Mouse (Mus musculus) embryonic facial prominence, embryonic 15.5 days (tissue): ENCODE results near the gene Pacs2. TPM values are rescaled to one million over a fixed set of nuclear protein-coding genes. Genes with fewer than 3 reads are reported as not detected.

ENCODE experiments used
- ATAC-seq: fragments of 200-750 bp; cut with Nextera tagmentation; 2 replicates; pipeline ENCODE4 v1.8.0; 2017; ENCODE audit warnings: low read depth, moderate TSS enrichment; ENCODE audit not compliant: insufficient number of reproducible peaks, low FRiP score, low TSS enrichment
- H3K27ac ChIP-seq: fragments of 300-500 bp; sonication (generic); replicated peaks from 2 replicates; pipeline ENCODE4 v1.5.1; 2015; ENCODE audit warnings: mild to moderate bottlenecking, inconsistent platforms
- H3K27me3 ChIP-seq: fragments of 300-500 bp; sonication (generic); 2 replicates; pipeline ENCODE4 v1.6.1; 2015; ENCODE audit warnings: inconsistent platforms
- H3K36me3 ChIP-seq: fragments of 300-500 bp; sonication (generic); 2 replicates; pipeline ENCODE4 v1.6.1; 2015; ENCODE audit warnings: mild to moderate bottlenecking, inconsistent platforms
- H3K4me1 ChIP-seq: fragments of 300-500 bp; sonication (generic); 2 replicates; pipeline ENCODE4 v1.6.1; 2015; ENCODE audit warnings: inconsistent platforms
- H3K4me2 ChIP-seq: fragments of 300-500 bp; sonication (generic); replicated peaks from 2 replicates; pipeline ENCODE4 v1.6.1; 2015; ENCODE audit warnings: mild to moderate bottlenecking, inconsistent platforms
- H3K4me3 ChIP-seq: fragments of 300-500 bp; sonication (generic); replicated peaks from 2 replicates; pipeline ENCODE4 v1.5.1; 2015; ENCODE audit warnings: mild to moderate bottlenecking, inconsistent platforms
- H3K9ac ChIP-seq: fragments of 300-500 bp; sonication (generic); 2 replicates; pipeline ENCODE4 v1.6.1; 2015; ENCODE audit warnings: inconsistent platforms
- H3K9me3 ChIP-seq: fragments of 300-500 bp; sonication (generic); replicated peaks from 2 replicates; pipeline ENCODE4 v1.6.1; 2016; ENCODE audit warnings: inconsistent platforms
- WGBS: fragments of 180-500 bp; shearing (Covaris S2); methylation state at CpG from one replicate; pipeline ENCODE4 v1.1.7; 2015; 5-methylcytosine and 5-hydroxymethylcytosine counted together
- polyA plus RNA-seq: library from polyadenylated mRNA; unstranded; fragments of >200 nt; fragmentation: Nextera tagmentation; extraction: Ambion mirVana; gene quantifications from 2 replicates; pipeline ENCODE4 v1.2.1, GENCODE M21; 2015

The Pacs2 gene
- polyA plus RNA-seq, 1 experiment from 2014 or later: 17.4 TPM

GRCm38 (mm10) chr12:113097749-113098281 is 83.5 kb downstream of the Pacs2 start, which contains the start of gene Mta1:
Gene Mta1 (plus strand): TSS chr12:113098278.
- Histone ChIP-seq H3K27me3 (no peaks in the 10 kb centered on the region), H3K4me3 (peak within 1 kb of the TSS; percentile 98), H3K36me3 (peaks cover under 1% of the 10 kb centered on the region; the same call in 1 of the 2 replicates), H3K4me1 (peaks cover 43% of the 10 kb centered on the region), H3K4me2 (peak within 1 kb of the TSS; percentile 87), H3K27ac (peak within 1 kb of the TSS; percentile 82), H3K9ac (peak within 1 kb of the TSS; percentile 93), H3K9me3 (no peaks in the 10 kb centered on the region)
- WGBS: 2% methylated on average over 20 of the region's 53 CpGs
- ATAC-seq: peak; percentile 78

- H3K27me3 ChIP-seq: no peaks in the 10 kb centered on the region
- peak overlapping the region; percentile 98 for H3K4me3 ChIP-seq
- WGBS: under 1% methylated on average over 52 of the region's 60 CpGs
- H3K4me1 ChIP-seq: peaks cover 45% of the 10 kb centered on the region
- H3K9ac ChIP-seq: peak overlapping the region; percentile 93
- H3K36me3 ChIP-seq: peaks cover 3% of the 10 kb centered on the region; the same call in 1 of the 2 replicates
- no peaks in the 10 kb centered on the region for H3K9me3 ChIP-seq
- H3K4me2 ChIP-seq: peak overlapping the region; percentile 83
- peak overlapping the region; percentile 82 for H3K27ac ChIP-seq
- no peak for ATAC-seq
Observed at GRCm38 (mm10) chr12:113098530-113099151, 84.3 kb downstream of the Pacs2 start.

- peak overlapping the region; percentile 98 for H3K4me3 ChIP-seq
- peak overlapping the region; percentile 82; the same call in 1 of the 2 replicates for H3K27ac ChIP-seq
- peak overlapping the region; percentile 93 for H3K9ac ChIP-seq
- peak overlapping the region; percentile 83 for H3K4me2 ChIP-seq
- no peaks in the 10 kb centered on the region for H3K27me3 ChIP-seq
- ATAC-seq: no peak
- H3K9me3 ChIP-seq: no peaks in the 10 kb centered on the region
- H3K36me3 ChIP-seq: peaks cover 3% of the 10 kb centered on the region; the same call in 1 of the 2 replicates
- peaks cover 45% of the 10 kb centered on the region for H3K4me1 ChIP-seq
- 23% methylated on average over 6 of the region's 6 CpGs for WGBS
Observed at GRCm38 (mm10) chr12:113099470-113100237, 85.3 kb downstream of the Pacs2 start.

- WGBS: 71% methylated on average over 5 of the region's 5 CpGs
- Histone ChIP-seq H3K9me3 (no peaks in the 10 kb centered on the region), H3K4me3 (no peak overlapping the region), H3K4me1 (peaks cover 45% of the 10 kb centered on the region), H3K4me2 (no peak overlapping the region), H3K9ac (no peak overlapping the region), H3K27me3 (no peaks in the 10 kb centered on the region), H3K36me3 (peaks cover 5% of the 10 kb centered on the region; the same call in 1 of the 2 replicates), H3K27ac (0 out of 2 replicates have a peak overlapping the region, but pooled peaks have one; percentile 2)
- ATAC-seq: no peak
Observed at GRCm38 (mm10) chr12:113100448-113101076, 86.3 kb downstream of the Pacs2 start.

- Histone ChIP-seq H3K27ac (0 out of 2 replicates have a peak overlapping the region, but pooled peaks have one; percentile 2), H3K4me1 (peaks cover 45% of the 10 kb centered on the region), H3K36me3 (peaks cover 8% of the 10 kb centered on the region; the same call in 1 of the 2 replicates), H3K27me3 (no peaks in the 10 kb centered on the region), H3K9me3 (no peaks in the 10 kb centered on the region), H3K4me3 (no peak overlapping the region), H3K4me2 (no peak overlapping the region), H3K9ac (no peak overlapping the region)
- ATAC-seq: no peak
- 80% methylated on average over 9 of the region's 9 CpGs for WGBS
Observed at GRCm38 (mm10) chr12:113101251-113101960, 87.1 kb downstream of the Pacs2 start.

GRCm38 (mm10) chr12:113102461-113102860 is 88.2 kb downstream of the Pacs2 start:
- H3K9ac ChIP-seq: no peak overlapping the region; the same call in 1 of the 2 replicates
- no peak overlapping the region for H3K27ac ChIP-seq
- H3K4me3 ChIP-seq: no peak overlapping the region
- WGBS: 57% methylated on average over 6 of the region's 6 CpGs
- no peaks in the 10 kb centered on the region for H3K9me3 ChIP-seq
- no peak overlapping the region for H3K4me2 ChIP-seq
- ATAC-seq: no peak
- H3K4me1 ChIP-seq: peaks cover 38% of the 10 kb centered on the region
- no peaks in the 10 kb centered on the region for H3K27me3 ChIP-seq
- peaks cover 8% of the 10 kb centered on the region; the same call in 1 of the 2 replicates for H3K36me3 ChIP-seq

GRCm38 (mm10) chr12:113103846-113104451 is 89.6 kb downstream of the Pacs2 start:
- no peak for ATAC-seq
- Histone ChIP-seq H3K4me2 (no peak overlapping the region), H3K9me3 (no peaks in the 10 kb centered on the region), H3K36me3 (peaks cover 8% of the 10 kb centered on the region; the same call in 1 of the 2 replicates), H3K27me3 (no peaks in the 10 kb centered on the region), H3K9ac (no peak overlapping the region), H3K4me1 (peaks cover 33% of the 10 kb centered on the region), H3K4me3 (no peak overlapping the region), H3K27ac (no peak overlapping the region)
- WGBS: 84% methylated on average over 8 of the region's 8 CpGs

- 75% methylated on average over 6 of the region's 6 CpGs for WGBS
- no peak for ATAC-seq
- Histone ChIP-seq H3K4me2 (no peak overlapping the region), H3K27ac (no peak overlapping the region), H3K9ac (no peak overlapping the region), H3K4me3 (no peak overlapping the region), H3K9me3 (no peaks in the 10 kb centered on the region), H3K27me3 (no peaks in the 10 kb centered on the region), H3K4me1 (peaks cover 14% of the 10 kb centered on the region), H3K36me3 (peaks cover 8% of the 10 kb centered on the region; the same call in 1 of the 2 replicates)
Observed at GRCm38 (mm10) chr12:113106386-113106785, 92.1 kb downstream of the Pacs2 start.

- H3K4me1 ChIP-seq: peaks cover 6% of the 10 kb centered on the region
- no peak for ATAC-seq
- peaks cover 13% of the 10 kb centered on the region; the same call in 1 of the 2 replicates for H3K36me3 ChIP-seq
- H3K4me2 ChIP-seq: no peak overlapping the region
- no peaks in the 10 kb centered on the region for H3K9me3 ChIP-seq
- H3K27me3 ChIP-seq: no peaks in the 10 kb centered on the region
- whole genome bisulfite sequencing: 82% methylated on average over 4 of the region's 4 CpGs
- no peak overlapping the region for H3K27ac ChIP-seq
- no peak overlapping the region for H3K4me3 ChIP-seq
- H3K9ac ChIP-seq: no peak overlapping the region
Observed at GRCm38 (mm10) chr12:113107431-113108124, 93.3 kb downstream of the Pacs2 start.
